ENCODE assay signal across 9 mouse cellular contexts in genomic region chr2:62654519-62655338, GRCm38 (mm10). TPM values are rescaled to one million over a fixed set of nuclear protein-coding genes. Genes with fewer than 3 reads are reported as not detected.
A peak's percentile ranks its signal among the peaks of the same experiment; 100 is the strongest.
DNase-seq lines count a peak whose midpoint lies in the region; ATAC-seq and TF ChIP-seq lines count a peak whose summit lies in the region.
"Had no signal": no experiment of that assay in that cellular context is flagged by ENCODE, and none has a peak within 500 bp of the region (broad histone marks: within the 10 kb centered on the region; RNA-seq: fewer than 3 reads in every experiment).

No protein-coding gene starts in this region.

- no peak overlapping the region for H3K4me3 ChIP-seq in hindbrain, postnatal 0 days (ENCODE audit: low read length)
- H3K4me3 ChIP-seq in small intestine, adult 2 months (ENCODE audit: low read depth, low read length) = no peak overlapping the region
- H3K4me3 ChIP-seq: heart, embryonic 15.5 days had no signal

- H3K27ac ChIP-seq in hindbrain, postnatal 0 days = no peak overlapping the region
- H3K27ac ChIP-seq in small intestine, adult 2 months (ENCODE audit: insufficient read depth, low read depth, low read length) = no peak overlapping the region
- H3K27ac ChIP-seq: heart, embryonic 15.5 days had no signal

- no peaks in the 10 kb centered on the region for H3K4me1 ChIP-seq in hindbrain, postnatal 0 days (ENCODE audit: insufficient read depth, low read length)
- no peaks in the 10 kb centered on the region for H3K4me1 ChIP-seq in small intestine, adult 2 months (ENCODE audit: control insufficient read depth, insufficient read depth, insufficient read length, low read length)
- H3K4me1 ChIP-seq: heart, embryonic 15.5 days had no signal

- H3K27me3 ChIP-seq in hindbrain, postnatal 0 days (ENCODE audit: insufficient read depth, low read length) = no peaks in the 10 kb centered on the region
- H3K27me3 ChIP-seq in small intestine, adult 2 months (ENCODE audit: control insufficient read depth, insufficient read depth, low read length) = no peaks in the 10 kb centered on the region
- H3K27me3 ChIP-seq: heart, embryonic 15.5 days had no signal

- no peak overlapping the region for H3K9ac ChIP-seq in hindbrain, postnatal 0 days (replicated peaks; ENCODE audit: low read length)
- H3K9ac ChIP-seq: heart, embryonic 15.5 days had no signal

- ATAC-seq in erythroid progenitor cell, adult 5-6 weeks (replicated peaks; ENCODE audit: low FRiP score, poor library complexity, severe bottlenecking) = peak; percentile 84
- peak; percentile 86 for ATAC-seq in hindbrain, postnatal 0 days
- ATAC-seq in megakaryocyte-erythroid progenitor cell, adult 5-6 weeks (replicated peaks; ENCODE audit: low FRiP score, low TSS enrichment, poor library complexity, severe bottlenecking) = peak; percentile 97

- no peak for TF ChIP-seq POLR2A in small intestine, adult 2 months (IDR thresholded peaks at IDR 0.05; ENCODE audit: low read depth, low read length)

- no peak overlapping the region for H3K4me2 ChIP-seq in hindbrain, postnatal 0 days (ENCODE audit: low read depth, low read length)
- H3K4me2 ChIP-seq: heart, embryonic 15.5 days had no signal

- DNase-seq in gastrocnemius, adult 18-20 months (ENCODE audit: low spot score) = peak; percentile 47
- no peak for DNase-seq in gastrocnemius, postnatal 25 days
- peak; percentile 60 for DNase-seq in adrenal gland, adult 2 months
- peak; percentile 87 for DNase-seq in hindbrain, postnatal 0 days (ENCODE audit: low spot score)
- DNase-seq in layer of hippocampus, postnatal 14 days (ENCODE audit: low spot score in 2 of 2) = peak; percentile 52 to 74

- peak; percentile 78 for TF ChIP-seq CTCF in hindbrain, postnatal 0 days (IDR thresholded peaks at IDR 0.05; ENCODE audit: low read depth)
- peak; percentile 24; the same call in 1 of the 2 replicates for TF ChIP-seq CTCF in small intestine, adult 2 months (IDR thresholded peaks at IDR 0.05; ENCODE audit: extremely low read depth, insufficient read length, insufficient replicate concordance, low read depth, low read length)

- 42% methylated on average over 7 of the region's 7 CpGs for WGBS in hindbrain, postnatal 0 days
- WGBS in small intestine, adult 2 months = 40% methylated on average over 7 of the region's 7 CpGs

- H3K36me3 ChIP-seq in hindbrain, postnatal 0 days (ENCODE audit: insufficient read depth, low read length) = no peaks in the 10 kb centered on the region
- H3K36me3 ChIP-seq in small intestine, adult 2 months (ENCODE audit: control insufficient read depth, insufficient read depth, low read length) = no peaks in the 10 kb centered on the region
- H3K36me3 ChIP-seq: heart, embryonic 15.5 days had no signal

- no peaks in the 10 kb centered on the region for H3K9me3 ChIP-seq in hindbrain, postnatal 0 days (ENCODE audit: low read length)
- H3K9me3 ChIP-seq: heart, embryonic 15.5 days had no signal

RNA-seq across cellular contexts. Expression of gene Ifih1, which starts 8.7 kb away (rescaled TPM):
- 1 to 10 TPM; 3.5 to 3.8 TPM for total RNA-seq in gastrocnemius, adult 18-20 months (2021)
- total RNA-seq in gastrocnemius, postnatal 25 days (2021) = 1 to 10 TPM; 2.1 to 4.0 TPM
- 10 to 100 TPM; 11.1 to 13.3 TPM for total RNA-seq in adrenal gland, adult 2 months (2021)
- polyA plus RNA-seq in adrenal gland, adult 2 months (2012; rRNA removed) = 16.3 and 21.3 TPM in 2 replicates
- total RNA-seq in erythroid progenitor cell, adult 5-6 weeks (2015; ENCODE audit: low replicate concordance) = 24.3 and 37.1 TPM in 2 replicates
- total RNA-seq in erythroid progenitor cell, adult 5-6 weeks (2017; ENCODE audit: low replicate concordance) = 28.7 and 38.0 TPM in 2 replicates
- 1.5 and 2.0 TPM in 2 replicates for total RNA-seq in hindbrain, postnatal 0 days (2014; rRNA removed)
- polyA plus RNA-seq in hindbrain, postnatal 0 days (2015; fragmentation: Nextera tagmentation; extraction: Ambion mirVana) = 2.1 and 3.5 TPM in 2 replicates
- total RNA-seq in layer of hippocampus, postnatal 14 days (2021) = 1 to 10 TPM; 1.2 TPM
- 16.4 and 21.6 TPM in 2 replicates for total RNA-seq in megakaryocyte-erythroid progenitor cell, adult 5-6 weeks (2014; fragmentation: Nextera tagmentation)
- 19.9 and 42.7 TPM in 2 replicates for total RNA-seq in megakaryocyte-erythroid progenitor cell, adult 5-6 weeks (2017)
- polyA plus RNA-seq in small intestine, adult 2 months (2012; rRNA removed) = 5.3 and 27.0 TPM in 2 replicates

RNA-seq across cellular contexts. Expression of gene Gca, which starts 9.4 kb away (rescaled TPM):
- 1 to 10 TPM; 6.4 to 8.3 TPM for total RNA-seq in gastrocnemius, adult 18-20 months (2021)
- 1 to 10 TPM; 2.9 to 3.4 TPM for total RNA-seq in gastrocnemius, postnatal 25 days (2021)
- 1 to 10 TPM; 3.7 to 3.8 TPM for total RNA-seq in adrenal gland, adult 2 months (2021)
- 1.7 TPM in 2 replicates for polyA plus RNA-seq in adrenal gland, adult 2 months (2012; rRNA removed)
- total RNA-seq in erythroid progenitor cell, adult 5-6 weeks (2015; ENCODE audit: low replicate concordance) = 14.7 and 19.8 TPM in 2 replicates
- total RNA-seq in erythroid progenitor cell, adult 5-6 weeks (2017; ENCODE audit: low replicate concordance) = 3.5 and 6.9 TPM in 2 replicates
- total RNA-seq in hindbrain, postnatal 0 days (2014; rRNA removed) = 2.4 and 2.7 TPM in 2 replicates
- 4.1 and 4.3 TPM in 2 replicates for polyA plus RNA-seq in hindbrain, postnatal 0 days (2015; fragmentation: Nextera tagmentation; extraction: Ambion mirVana)
- total RNA-seq in layer of hippocampus, postnatal 14 days (2021) = 10 to 100 TPM in 1 of 2 experiments, 1 to 10 TPM in 1; 9.7 to 11.7 TPM
- 1.2 and 1.4 TPM in 2 replicates for total RNA-seq in megakaryocyte-erythroid progenitor cell, adult 5-6 weeks (2014; fragmentation: Nextera tagmentation)
- total RNA-seq in megakaryocyte-erythroid progenitor cell, adult 5-6 weeks (2017) = 1.6 and 1.9 TPM in 2 replicates
- polyA plus RNA-seq in small intestine, adult 2 months (2012; rRNA removed) = 3.1 and 6.0 TPM in 2 replicates
